Mouse (Mus musculus) kidney, adult 10 weeks (tissue): ENCODE results near the gene Serpina7. TPM values are rescaled to one million over a fixed set of nuclear protein-coding genes. Genes with fewer than 3 reads are reported as not detected.

Experiments
- polyA plus RNA-seq: library from polyadenylated mRNA; stranded (reverse); fragments of 350-450 nt; fragmentation: Illumina TruSeq; extraction: RNeasy Lipid Tissue Mini Kit (QIAGEN cat#74804); gene quantifications from one replicate; pipeline ENCODE4 v1.2.3, GENCODE M21; 2014; ENCODE audit warnings: low read depth, low replicate concordance

Gene Serpina7
- polyA plus RNA-seq = 0.53 TPM

GRCm38 (mm10) chrX:139085077-139085476, at the start of gene Serpina7:
Serpina7 (minus strand) TSS chrX:139085236.

GRCm38 (mm10) chrX:139085943-139086342, 907 bp upstream of the Serpina7 start, which contains the start of gene 4930513O06Rik:
4930513O06Rik (plus strand) TSS chrX:139086243.

Other genes starting within 250 kb of the Serpina7 start
- 0.12 TPM for gene Nrk, start 170.8 kb downstream of the Serpina7 start, polyA plus RNA-seq
- gene 4930513O06Rik, start 1.0 kb upstream of the Serpina7 start, polyA plus RNA-seq = not detected
- gene 4933428M09Rik, start 94.0 kb upstream of the Serpina7 start, polyA plus RNA-seq = not detected
- gene Mum1l1, start 124.8 kb upstream of the Serpina7 start, polyA plus RNA-seq = 12.2 TPM
- gene Trap1a, start 248.4 kb upstream of the Serpina7 start, polyA plus RNA-seq = not detected